Mouse (Mus musculus): Measurements from ENCODE around the gene Atxn7l1.

Atxn7l1 gene

DNA sequence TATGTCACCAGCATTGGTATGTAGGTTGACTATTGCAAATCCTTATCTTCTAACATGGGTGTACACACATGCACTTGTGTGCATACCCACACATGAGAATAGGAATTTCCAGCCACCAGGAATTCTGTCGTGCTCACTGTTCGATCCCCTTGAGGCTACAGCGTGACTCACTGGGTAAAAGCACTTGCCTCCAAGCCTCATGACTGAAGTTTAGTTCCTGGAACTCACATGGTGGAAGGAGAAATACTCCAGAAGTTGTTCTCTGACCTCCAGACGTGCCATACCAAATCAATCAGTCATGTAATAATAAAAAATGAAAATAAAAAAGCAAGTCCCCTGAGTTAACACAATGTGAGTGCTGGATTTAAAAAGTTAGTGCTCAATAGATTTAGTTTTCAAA, 87.8 kb downstream of the Atxn7l1 start:
- DNase-seq (ENCODE audit: low read depth): peak; percentile 57

DNA sequence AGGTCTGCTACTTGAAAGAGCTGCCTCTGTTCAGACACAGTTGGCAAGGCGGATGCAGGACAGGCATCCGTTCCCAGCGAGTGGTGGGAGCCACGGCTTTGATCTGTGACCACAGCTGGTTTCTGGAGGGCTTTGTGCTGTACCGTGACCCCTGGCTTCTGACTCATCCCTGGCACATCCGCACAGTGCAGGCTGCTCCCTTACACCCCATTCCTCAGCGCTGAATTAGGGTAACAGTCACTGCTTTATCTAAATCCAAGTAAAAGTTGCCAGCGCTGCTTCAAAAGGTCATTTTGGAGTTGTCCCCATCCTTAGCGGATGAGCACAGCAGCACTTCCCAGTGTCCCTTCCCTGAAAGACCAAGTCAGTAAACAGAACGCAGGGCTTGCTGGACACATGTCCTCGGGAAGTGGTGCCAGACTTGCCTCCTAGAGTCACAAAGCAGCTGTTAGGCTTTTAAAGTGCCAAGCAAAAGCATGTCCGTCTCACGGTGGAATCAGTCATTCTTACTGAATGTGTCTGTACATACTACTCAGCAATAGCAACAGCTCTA, 88.4 kb downstream of the Atxn7l1 start:
- peak; percentile 66 for DNase-seq (ENCODE audit: low read depth)

- DNase-seq (ENCODE audit: low read depth): no peak
Observed at GRCm38 (mm10) chr12:33236344-33237049, 89.0 kb downstream of the Atxn7l1 start.

DNA sequence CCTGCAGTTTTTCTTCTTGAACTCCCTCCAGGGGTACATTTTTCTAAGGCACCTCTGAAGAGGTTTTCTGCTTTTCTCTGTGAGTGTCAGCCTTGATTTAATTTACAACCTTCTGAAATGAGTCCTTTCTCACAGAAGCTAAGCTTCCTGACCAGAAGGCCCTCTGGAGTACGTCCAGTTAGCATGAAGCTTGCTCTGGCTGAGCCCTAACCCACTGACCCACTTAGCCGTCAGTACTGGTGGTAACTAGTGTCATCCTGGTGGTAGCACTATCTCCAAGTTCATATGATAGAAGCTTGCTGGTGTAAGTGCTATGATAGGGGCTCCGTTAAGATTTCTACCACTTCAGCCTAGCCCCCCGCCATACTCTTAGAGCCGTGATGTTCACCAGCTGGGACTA, 89.6 kb downstream of the Atxn7l1 start:
- no peak for DNase-seq (ENCODE audit: low read depth)

- no peak for DNase-seq (ENCODE audit: low read depth)
Observed at GRCm38 (mm10) chr12:33242679-33243078, 95.2 kb downstream of the Atxn7l1 start.

- no peak for DNase-seq (ENCODE audit: low read depth)
Observed at GRCm38 (mm10) chr12:33244132-33244875, 96.8 kb downstream of the Atxn7l1 start.

DNA sequence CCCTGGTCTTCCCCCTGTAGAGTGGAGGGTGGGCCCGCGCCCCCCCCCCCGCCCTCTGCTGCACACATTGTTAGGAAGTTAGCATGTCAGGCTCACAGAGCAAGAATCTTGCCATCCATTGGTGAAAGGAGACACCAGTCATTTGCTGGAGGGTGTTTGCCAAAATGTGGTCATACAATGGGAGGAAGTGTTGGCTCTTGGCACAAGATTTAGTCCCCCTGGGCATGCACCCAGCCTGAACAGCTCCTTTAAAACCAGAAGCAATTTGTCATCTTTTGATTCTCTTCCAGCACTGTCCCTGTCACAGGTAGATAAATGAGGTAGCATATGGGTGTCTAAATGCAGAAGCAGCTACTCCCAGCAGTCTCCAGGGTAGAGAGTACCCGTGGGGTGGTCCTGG, 98.0 kb downstream of the Atxn7l1 start:
- no peak for DNase-seq (ENCODE audit: low read depth)

DNA sequence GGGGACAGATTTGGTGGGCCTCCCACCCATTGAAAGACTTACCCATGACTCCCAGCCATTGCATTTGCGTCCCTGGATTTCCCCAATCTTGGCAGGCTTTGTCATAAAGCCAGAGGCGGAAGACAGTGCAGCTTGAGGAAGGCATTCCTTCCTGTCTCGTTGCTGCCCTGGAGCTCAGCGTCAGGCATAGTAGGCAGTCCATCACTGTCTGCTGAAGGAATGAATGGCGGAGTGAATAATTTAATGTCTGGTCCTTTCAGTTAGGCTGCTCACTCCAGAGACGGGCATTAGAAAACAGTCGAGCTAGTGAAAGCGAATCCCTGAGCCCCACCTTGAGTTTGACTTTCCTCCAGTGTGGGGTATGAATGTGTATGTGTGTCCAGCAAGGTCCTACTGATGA, 99.4 kb downstream of the Atxn7l1 start:
- DNase-seq (ENCODE audit: low read depth): no peak

GRCm38 (mm10) chr12:33250197-33250596, 102.7 kb downstream of the Atxn7l1 start:
- no peak for DNase-seq (ENCODE audit: low read depth)

DNA sequence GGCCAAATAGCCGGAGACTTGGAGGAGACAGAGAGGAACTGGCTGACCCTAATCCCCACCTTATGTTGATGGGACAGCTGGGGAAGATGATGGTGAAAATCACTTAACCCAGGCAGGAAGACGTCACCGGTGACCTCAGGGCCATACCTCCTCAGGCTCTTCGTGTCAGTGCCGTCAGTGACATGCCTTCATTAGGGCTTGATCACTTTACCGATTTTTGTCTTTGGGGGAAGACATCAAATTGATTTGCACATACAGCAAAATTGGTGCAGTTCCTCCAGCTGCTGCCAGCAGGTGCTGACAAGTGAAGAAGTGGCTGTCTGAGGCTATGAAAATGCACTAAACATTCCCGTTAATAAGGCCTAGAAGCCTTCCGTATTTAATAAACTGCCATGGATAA, 103.9 kb downstream of the Atxn7l1 start:
- no peak for DNase-seq (ENCODE audit: low read depth)

DNA sequence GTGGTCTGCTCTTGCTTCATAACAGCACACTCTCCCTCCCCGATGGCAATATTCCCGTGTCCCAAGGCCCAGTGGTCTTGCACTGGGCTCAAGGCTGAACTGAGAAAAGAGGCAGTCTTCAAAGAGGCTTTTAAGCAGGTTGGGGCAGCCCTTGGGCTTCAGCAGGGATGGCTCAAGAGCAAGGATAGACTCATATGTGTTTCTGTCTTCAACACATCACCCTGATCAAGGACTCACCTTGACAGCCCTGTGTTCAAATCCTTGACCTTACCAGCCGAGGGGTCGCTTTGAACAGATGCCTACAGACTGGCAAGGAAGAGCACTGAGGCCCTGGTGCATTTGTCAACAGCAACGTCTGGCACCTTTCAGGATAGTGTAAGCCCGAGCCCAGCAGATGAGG, 105.1 kb downstream of the Atxn7l1 start:
- DNase-seq (ENCODE audit: low read depth): no peak

DNA sequence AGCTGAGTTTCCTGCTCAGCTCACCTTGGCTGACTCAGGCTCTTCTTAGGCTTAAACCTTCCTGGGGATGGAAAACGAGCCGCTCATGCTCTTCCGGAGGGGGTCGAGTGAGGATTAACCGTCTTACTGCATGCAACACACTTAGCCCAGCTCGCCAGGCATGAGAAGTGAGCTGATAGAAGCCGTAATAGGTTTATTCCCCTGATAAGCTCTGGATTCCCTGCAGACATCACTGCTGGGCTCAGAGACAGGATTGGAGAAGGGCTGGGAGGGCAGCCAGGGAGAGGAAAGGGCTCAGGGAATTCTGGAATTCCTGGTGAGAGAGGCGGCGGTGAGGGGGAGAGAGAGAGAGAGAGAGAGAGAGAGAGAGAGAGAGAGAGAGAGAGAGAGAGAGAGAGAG, 105.7 kb downstream of the Atxn7l1 start:
- DNase-seq (ENCODE audit: low read depth): no peak

- DNase-seq (ENCODE audit: low read depth): no peak
Observed at GRCm38 (mm10) chr12:33255256-33255655, 107.8 kb downstream of the Atxn7l1 start.

- DNase-seq (ENCODE audit: low read depth): no peak
Observed at GRCm38 (mm10) chr12:33256426-33256825, 108.9 kb downstream of the Atxn7l1 start.

DNA sequence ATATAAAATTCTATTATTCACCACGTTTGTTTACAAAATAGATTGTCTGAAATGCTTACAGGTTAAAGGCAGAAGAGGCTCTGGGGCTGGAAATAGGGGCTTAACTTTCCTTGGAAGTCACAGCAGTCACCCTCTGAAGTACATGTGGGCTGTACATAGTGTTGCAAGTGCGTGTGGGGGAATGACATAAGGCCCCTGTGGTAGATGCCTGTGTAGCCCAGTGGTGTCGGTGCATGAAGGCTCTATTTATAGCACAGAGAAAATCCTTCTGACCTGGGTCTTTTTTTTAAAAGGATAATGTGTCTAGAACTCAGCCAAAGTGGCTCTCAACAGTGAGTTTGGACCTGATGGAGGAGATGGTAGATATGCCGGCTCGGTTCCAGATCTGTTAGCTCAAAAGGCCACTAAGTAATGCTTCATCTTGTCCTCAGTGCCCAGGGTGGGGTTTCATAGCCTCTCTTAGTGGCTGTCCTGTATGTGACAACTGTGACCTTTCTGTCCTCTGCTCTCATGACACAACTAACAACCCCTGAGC, 111.6 kb downstream of the Atxn7l1 start:
- DNase-seq (ENCODE audit: low read depth): no peak

DNA sequence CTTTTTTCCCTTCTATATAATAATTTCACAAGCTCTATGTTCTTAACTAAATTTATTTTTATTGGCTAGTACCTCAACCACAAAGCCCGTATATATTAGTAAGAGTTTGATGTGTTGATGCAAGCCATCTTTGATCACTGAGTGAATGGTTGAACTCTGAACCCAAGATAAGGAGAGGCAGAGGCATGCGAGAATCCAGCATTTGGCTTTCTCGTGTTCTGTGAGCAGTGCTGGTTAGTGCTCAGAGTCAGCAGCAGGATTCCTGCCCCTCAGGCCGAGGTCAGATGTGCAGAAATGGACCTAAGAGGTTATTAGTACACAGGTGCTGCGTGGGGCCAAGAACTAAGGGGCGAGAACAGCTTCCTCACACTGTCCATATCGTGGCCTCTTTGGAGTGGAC, 113.1 kb downstream of the Atxn7l1 start:
- DNase-seq (ENCODE audit: low read depth): no peak

GRCm38 (mm10) chr12:33265877-33266276, 118.4 kb downstream of the Atxn7l1 start:
- DNase-seq (ENCODE audit: low read depth): no peak

DNA sequence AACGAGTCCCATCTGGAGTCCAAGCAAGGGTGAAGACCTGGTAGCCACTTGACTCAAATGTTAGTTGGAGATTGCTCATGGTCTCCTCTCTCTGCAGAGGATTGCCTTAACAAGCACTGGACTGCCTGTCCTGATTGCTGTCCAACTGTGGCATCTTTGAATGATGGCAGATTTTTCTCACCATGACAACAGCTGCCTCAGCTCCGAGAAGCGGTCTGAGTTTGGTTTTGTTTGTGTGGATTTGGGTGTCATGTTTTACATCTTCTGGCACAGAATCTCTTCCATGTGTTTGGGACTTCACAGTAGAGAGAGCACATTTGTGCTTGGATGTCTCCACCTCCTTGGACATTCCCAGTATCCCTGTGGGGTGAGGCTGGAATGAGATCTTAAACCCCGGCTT, 120.5 kb downstream of the Atxn7l1 start:
- DNase-seq (ENCODE audit: low read depth): no peak

DNA sequence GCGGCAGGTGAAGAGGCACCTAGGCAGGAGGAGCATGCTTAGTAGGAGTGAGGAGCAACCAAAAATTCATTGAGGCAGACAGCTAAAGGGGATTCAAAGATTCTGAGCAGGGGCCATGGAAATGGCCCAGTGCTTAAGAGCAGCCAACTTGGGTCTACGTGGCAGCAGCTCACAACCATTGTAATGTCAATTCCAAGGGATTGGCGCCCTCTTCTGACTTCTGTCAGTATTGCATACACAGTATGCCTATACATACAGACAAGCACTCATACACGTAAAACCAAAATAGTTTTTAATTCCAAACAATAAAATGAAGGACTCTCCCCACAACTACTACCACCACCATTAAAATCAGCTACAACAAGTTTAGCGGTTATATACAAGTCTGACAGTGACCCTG, 122.2 kb downstream of the Atxn7l1 start:
- DNase-seq (ENCODE audit: low read depth): no peak

DNA sequence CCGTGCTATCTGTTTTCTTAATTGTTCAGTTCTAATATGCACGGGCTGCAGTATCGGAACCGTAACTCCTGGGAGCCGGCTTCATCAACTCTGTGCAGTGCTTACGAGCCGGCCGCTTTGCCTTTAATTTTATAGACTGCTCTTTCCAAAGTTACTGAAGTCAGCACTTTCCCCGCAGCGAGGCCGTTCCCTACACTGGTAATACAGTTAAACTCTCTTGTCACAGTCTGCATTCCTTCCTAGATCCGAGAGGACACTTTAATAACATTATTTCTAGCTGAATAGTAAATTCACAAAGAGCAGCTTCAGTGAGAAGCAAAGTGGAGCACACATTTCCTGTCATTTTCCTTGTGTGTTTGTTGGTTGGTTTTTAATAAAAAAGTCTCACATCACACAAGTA, 124.4 kb downstream of the Atxn7l1 start:
- no peak for DNase-seq (ENCODE audit: low read depth)

- DNase-seq (ENCODE audit: low read depth): no peak
Observed at GRCm38 (mm10) chr12:33272441-33272840, 124.9 kb downstream of the Atxn7l1 start.

DNA sequence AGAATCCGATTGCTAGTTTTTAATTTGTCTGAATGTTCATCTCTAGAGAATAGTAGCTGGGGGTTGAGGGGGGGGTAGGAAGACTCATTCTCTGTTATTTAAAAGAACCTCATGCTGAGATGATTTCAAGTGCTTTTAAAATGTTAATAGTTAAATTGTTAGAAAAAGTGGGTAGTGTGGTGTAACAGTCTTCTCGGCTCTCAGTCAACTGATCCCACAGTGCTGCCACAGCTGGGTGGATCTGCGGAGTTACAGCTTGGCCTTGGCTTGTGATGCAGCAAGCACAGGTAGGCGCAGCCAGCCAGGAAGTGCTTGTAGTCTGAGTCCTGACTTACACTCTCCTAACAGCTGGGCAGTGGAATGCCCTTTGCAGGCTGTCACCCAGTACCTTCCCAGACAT, 125.7 kb downstream of the Atxn7l1 start:
- no peak for DNase-seq (ENCODE audit: low read depth)

DNA sequence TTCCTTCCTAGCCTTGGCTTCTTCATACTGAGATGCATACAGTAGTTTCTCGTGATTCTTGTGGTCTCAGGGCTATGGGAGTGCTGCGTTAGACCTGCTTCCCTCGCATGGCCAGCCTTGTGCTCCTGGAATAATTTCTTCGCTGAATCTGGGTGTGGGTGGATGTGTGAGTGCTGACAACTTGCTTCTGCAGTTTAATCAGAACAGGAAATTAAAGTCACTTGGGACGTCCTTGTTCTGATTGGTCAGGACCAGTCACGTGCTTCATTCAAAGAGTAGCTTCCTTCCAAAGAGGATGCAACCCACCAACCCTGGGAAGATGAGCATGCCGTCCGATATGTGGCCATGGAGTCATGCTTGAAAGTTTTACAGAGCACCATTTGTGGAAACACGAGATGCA, 126.2 kb downstream of the Atxn7l1 start:
- no peak for DNase-seq (ENCODE audit: low read depth)

All from fibroblast of lung, adult 2 months (primary cell).